Mouse (Mus musculus) myocyte (in vitro differentiated cells): Measurements from ENCODE around the gene B3galt4.
A peak's percentile ranks its signal among the peaks of the same experiment; 100 is the strongest.

ENCODE experiments used
- POLR2A ChIP-seq: IDR thresholded peaks from one replicate; pipeline ENCODE4 v1.6.1; 2011; ENCODE audit warnings: low read depth, mild to moderate bottlenecking, control low read depth, moderate library complexity; ENCODE audit not compliant: insufficient read length
- REST ChIP-seq: IDR thresholded peaks from one replicate; pipeline ENCODE4 v1.6.1; 2011; ENCODE audit warnings: mild to moderate bottlenecking, control low read depth, moderate library complexity; ENCODE audit not compliant: insufficient read depth, insufficient read length

GRCm38 (mm10) chr17:33940206-33940805 is 11.0 kb downstream of the B3galt4 start, which contains the start of the genes Pfdn6 and Wdr46:
- TF ChIP-seq REST (no peak), POLR2A (peak; percentile 47)
